9 mouse cellular contexts compared by ENCODE assay signal in genomic region chr7:30564970-30565571, GRCm38 (mm10). TPM values are rescaled to one million over a fixed set of nuclear protein-coding genes. Genes with fewer than 3 reads are reported as not detected.
A peak's percentile ranks its signal among the peaks of the same experiment; 100 is the strongest.
DNase-seq lines count a peak whose midpoint lies in the region; ATAC-seq and TF ChIP-seq lines count a peak whose summit lies in the region.
"Had no signal": no experiment of that assay in that cellular context is flagged by ENCODE, and none has a peak within 500 bp of the region (broad histone marks: within the 10 kb centered on the region; RNA-seq: fewer than 3 reads in every experiment).

Gene Igflr1, plus strand, starts transcription at chr7:30565427.

- H3K9me3 ChIP-seq in kidney, postnatal 0 days (replicated peaks; ENCODE audit: low read length) = no peaks in the 10 kb centered on the region
- no peaks in the 10 kb centered on the region for H3K9me3 ChIP-seq in forebrain, embryonic 14.5 days (replicated peaks; ENCODE audit: control insufficient read depth, low read length)
- H3K9me3 ChIP-seq in midbrain, embryonic 14.5 days (ENCODE audit: control insufficient read depth, low read length) = no peaks in the 10 kb centered on the region

- DNase-seq in kidney, postnatal 0 days (ENCODE audit: low spot score) = no peak
- no peak for DNase-seq in kidney, adult 8-10 months
- DNase-seq in forebrain, embryonic 14.5 days (ENCODE audit: low spot score) = no peak
- no peak for DNase-seq in midbrain, embryonic 14.5 days
- no peak for DNase-seq in left cerebral cortex, adult 11 months (ENCODE audit: low spot score)
- DNase-seq in heart, adult 9 months (ENCODE audit: low spot score in 2 of 2) = no peak
- DNase-seq: cerebellum, postnatal 14 days; gastrocnemius, adult 2 months had no signal

- H3K27me3 ChIP-seq in kidney, postnatal 0 days (ENCODE audit: insufficient read depth, low read length) = no peaks in the 10 kb centered on the region
- H3K27me3 ChIP-seq in forebrain, embryonic 14.5 days (replicated peaks; ENCODE audit: control insufficient read depth, insufficient read depth, low read length) = no peaks in the 10 kb centered on the region
- no peaks in the 10 kb centered on the region for H3K27me3 ChIP-seq in midbrain, embryonic 14.5 days (ENCODE audit: control insufficient read depth, insufficient read depth, low read length)

- 93% methylated on average over 12 of the region's 12 CpGs for WGBS in kidney, postnatal 0 days
- WGBS in forebrain, embryonic 14.5 days = 95% methylated on average over 12 of the region's 12 CpGs
- WGBS in midbrain, embryonic 14.5 days = 96% methylated on average over 12 of the region's 12 CpGs

- H3K4me3 ChIP-seq in kidney, postnatal 0 days (replicated peaks; ENCODE audit: low read depth, low read length) = no peak within 1 kb of the TSS
- H3K4me3 ChIP-seq in forebrain, embryonic 14.5 days (ENCODE audit: low read depth, low read length) = no peak within 1 kb of the TSS
- 0 out of 2 replicates have a peak within 1 kb of the TSS, but pooled peaks have one; percentile 80 for H3K4me3 ChIP-seq in midbrain, embryonic 14.5 days (replicated peaks; ENCODE audit: low read depth, low read length)

- no peak for ATAC-seq in kidney, postnatal 0 days (replicated peaks; ENCODE audit: low FRiP score, low read depth)
- peak; percentile 56 for ATAC-seq in activated CD4-positive, CD25-positive, alpha-beta regulatory T cell, adult 4 months
- ATAC-seq in forebrain, embryonic 14.5 days = no peak
- no peak for ATAC-seq in midbrain, embryonic 14.5 days (ENCODE audit: low FRiP score, low TSS enrichment)

- H3K9ac ChIP-seq in kidney, postnatal 0 days (ENCODE audit: low read depth, low read length) = no peak within 1 kb of the TSS
- H3K9ac ChIP-seq in forebrain, embryonic 14.5 days (ENCODE audit: low read length) = no peak within 1 kb of the TSS
- H3K9ac ChIP-seq in midbrain, embryonic 14.5 days (replicated peaks; ENCODE audit: low read length) = no peak within 1 kb of the TSS

- H3K4me1 ChIP-seq in kidney, postnatal 0 days (replicated peaks; ENCODE audit: insufficient read depth, low read length) = no peaks in the 10 kb centered on the region
- peaks cover 4% of the 10 kb centered on the region; the same call in 1 of the 2 replicates for H3K4me1 ChIP-seq in forebrain, embryonic 14.5 days (ENCODE audit: control insufficient read depth, insufficient read depth, low read length)
- peaks cover 9% of the 10 kb centered on the region; the same call in 1 of the 2 replicates for H3K4me1 ChIP-seq in midbrain, embryonic 14.5 days (ENCODE audit: control insufficient read depth, insufficient read depth, low read length)

- TF ChIP-seq CTCF in kidney, postnatal 0 days (IDR thresholded peaks at IDR 0.05; ENCODE audit: low read depth) = no peak

- peaks cover 31% of the 10 kb centered on the region for H3K36me3 ChIP-seq in kidney, postnatal 0 days (ENCODE audit: insufficient read depth, low read length)
- H3K36me3 ChIP-seq in forebrain, embryonic 14.5 days (ENCODE audit: control insufficient read depth, insufficient read depth, low read length) = peaks cover 57% of the 10 kb centered on the region
- H3K36me3 ChIP-seq in midbrain, embryonic 14.5 days (ENCODE audit: control insufficient read depth, insufficient read depth, low read length) = peaks cover 47% of the 10 kb centered on the region

- 0 out of 2 replicates have a peak within 1 kb of the TSS, but pooled peaks have one; percentile 58 for H3K4me2 ChIP-seq in kidney, postnatal 0 days (ENCODE audit: low read length)
- peak within 1 kb of the TSS; percentile 71; the same call in 1 of the 2 replicates for H3K4me2 ChIP-seq in forebrain, embryonic 14.5 days (ENCODE audit: low read length)
- no peak within 1 kb of the TSS for H3K4me2 ChIP-seq in midbrain, embryonic 14.5 days (ENCODE audit: low read length)

- H3K27ac ChIP-seq in kidney, postnatal 0 days = no peak within 1 kb of the TSS
- H3K27ac ChIP-seq in forebrain, embryonic 14.5 days (ENCODE audit: low read depth, low read length) = no peak within 1 kb of the TSS
- H3K27ac ChIP-seq in midbrain, embryonic 14.5 days (replicated peaks; ENCODE audit: low read depth, low read length) = no peak within 1 kb of the TSS

RNA-seq across cellular contexts. Expression of gene Igflr1, which starts in this region (rescaled TPM):
- 2.4 and 2.5 TPM in 2 replicates for polyA plus RNA-seq in kidney, postnatal 0 days (2015; fragmentation: Nextera tagmentation; extraction: Ambion mirVana)
- polyA plus RNA-seq in activated CD4-positive, CD25-positive, alpha-beta regulatory T cell, adult 4 months (2017; shearing (Covaris generic)) = 100 to 1,000 TPM; 162 to 234 TPM
- polyA plus RNA-seq in forebrain, embryonic 14.5 days (2014; fragmentation: Nextera tagmentation; extraction: Ambion mirVana) = 1.7 and 6.4 TPM in 2 replicates
- 2.8 and 5.8 TPM in 2 replicates for polyA plus RNA-seq in midbrain, embryonic 14.5 days (2014; fragmentation: Nextera tagmentation; extraction: Ambion mirVana)

Comparison
In these comparisons a context has a peak if more than half of its experiments do, and no peak if none do; other contexts are left out.
1. RNA of gene Igflr1 (polyA plus RNA-seq): 162 to 234 TPM in activated CD4-positive, CD25-positive, alpha-beta regulatory T cell, adult 4 months; 2.8 to 5.8 TPM in midbrain, embryonic 14.5 days, 2.4 to 2.5 TPM in kidney, postnatal 0 days and 1.7 to 6.4 TPM in forebrain, embryonic 14.5 days; every median in the first group is over 10 times any median in the second.